Mouse (Mus musculus) neural tube, embryonic 14.5 days (tissue): ENCODE measurements at regions not wholly inside any gene's neighbourhood (a gene's known extent, or its start where the extent isn't known, plus 50 kb on each side); places are given as distances from the start of the nearest gene placed in this dataset.

Experiments
- ATAC-seq: fragments of 200-750 bp; cut with Nextera tagmentation; 2 replicates; pipeline ENCODE4 v1.8.0; 2017; ENCODE audit warnings: low read depth, mild to moderate bottlenecking, moderate TSS enrichment, moderate library complexity
- H3K27ac ChIP-seq: fragments of 300-500 bp; sonication (generic); 2 replicates; pipeline ENCODE4 v1.5.1; 2014; ENCODE audit warnings: low read depth, mild to moderate bottlenecking, control low read depth, low read length, moderate library complexity, mixed read lengths
- H3K27me3 ChIP-seq: fragments of 300-500 bp; sonication (generic); 2 replicates; pipeline ENCODE4 v1.6.1; 2014; ENCODE audit warnings: low read length; ENCODE audit not compliant: control insufficient read depth, insufficient read depth
- H3K36me3 ChIP-seq: fragments of 300-500 bp; sonication (generic); 2 replicates; pipeline ENCODE4 v1.6.1; 2014; ENCODE audit warnings: low read length, mixed read lengths; ENCODE audit not compliant: control insufficient read depth, insufficient read depth
- H3K4me1 ChIP-seq: fragments of 300-500 bp; sonication (generic); 2 replicates; pipeline ENCODE4 v1.6.1; 2014; ENCODE audit warnings: low read length; ENCODE audit not compliant: control insufficient read depth, insufficient read depth
- H3K4me2 ChIP-seq: fragments of 300-500 bp; sonication (generic); 2 replicates; pipeline ENCODE4 v1.6.1; 2014; ENCODE audit warnings: mild to moderate bottlenecking, low read depth, low read length, control low read depth
- H3K4me3 ChIP-seq: fragments of 300-500 bp; sonication (generic); 2 replicates; pipeline ENCODE4 v1.5.1; 2014; ENCODE audit warnings: low read depth, low read length, control low read depth, mixed read lengths
- H3K9ac ChIP-seq: fragments of 300-500 bp; sonication (generic); replicated peaks from 2 replicates; pipeline ENCODE4 v1.6.1; 2014; ENCODE audit warnings: low read depth, mild to moderate bottlenecking, control low read depth, low read length, mixed read lengths
- H3K9me3 ChIP-seq: fragments of 300-500 bp; sonication (generic); 2 replicates; pipeline ENCODE4 v1.6.1; 2016; ENCODE audit warnings: low read length; ENCODE audit not compliant: control insufficient read depth
- WGBS: fragments of 180-500 bp; shearing (Covaris S2); extraction: QIAGEN DNeasy Blood & Tissue Kit; methylation state at CpG from one replicate; pipeline ENCODE4 v1.1.7; 2014; 5-methylcytosine and 5-hydroxymethylcytosine counted together

- WGBS: 87% methylated on average over 6 of the region's 6 CpGs
- no peak for ATAC-seq
- no peak overlapping the region for H3K9ac ChIP-seq
- no peaks in the 10 kb centered on the region for H3K4me1 ChIP-seq
- no peak overlapping the region for H3K4me2 ChIP-seq
- no peak overlapping the region for H3K4me3 ChIP-seq
- H3K27me3 ChIP-seq: no peaks in the 10 kb centered on the region
- no peak overlapping the region for H3K27ac ChIP-seq
- H3K36me3 ChIP-seq: no peaks in the 10 kb centered on the region
- H3K9me3 ChIP-seq: no peaks in the 10 kb centered on the region
Observed at GRCm38 (mm10) chr4:99544014-99544413, 112.1 kb upstream of the Foxd3 start.

- no peak overlapping the region for H3K4me2 ChIP-seq
- H3K27me3 ChIP-seq: no peaks in the 10 kb centered on the region
- no peak for ATAC-seq
- no peaks in the 10 kb centered on the region for H3K9me3 ChIP-seq
- H3K4me3 ChIP-seq: no peak overlapping the region
- no peak overlapping the region for H3K27ac ChIP-seq
- H3K36me3 ChIP-seq: no peaks in the 10 kb centered on the region
- 66% methylated on average over 3 of the region's 3 CpGs for WGBS
- H3K9ac ChIP-seq: no peak overlapping the region
- H3K4me1 ChIP-seq: no peaks in the 10 kb centered on the region
Observed at GRCm38 (mm10) chr4:99545742-99546141, 110.4 kb upstream of the Foxd3 start.

- no peaks in the 10 kb centered on the region for H3K36me3 ChIP-seq
- WGBS: 53% methylated on average over 5 of the region's 5 CpGs
- no peak for ATAC-seq
- H3K27me3 ChIP-seq: peaks cover 14% of the 10 kb centered on the region
- H3K4me3 ChIP-seq: no peak overlapping the region
- no peak overlapping the region for H3K4me2 ChIP-seq
- H3K27ac ChIP-seq: no peak overlapping the region
- H3K4me1 ChIP-seq: no peaks in the 10 kb centered on the region
- H3K9ac ChIP-seq: no peak overlapping the region
- no peaks in the 10 kb centered on the region; the same call in 1 of the 2 replicates for H3K9me3 ChIP-seq
Observed at GRCm38 (mm10) chr4:99557963-99558362, 98.1 kb upstream of the Foxd3 start.

- Histone ChIP-seq H3K27me3 (peaks cover 17% of the 10 kb centered on the region), H3K36me3 (no peaks in the 10 kb centered on the region), H3K9ac (no peak overlapping the region), H3K4me2 (no peak overlapping the region), H3K27ac (no peak overlapping the region), H3K4me1 (no peaks in the 10 kb centered on the region), H3K9me3 (no peaks in the 10 kb centered on the region; the same call in 1 of the 2 replicates), H3K4me3 (no peak overlapping the region)
- no peak for ATAC-seq
- WGBS: 39% methylated on average over 8 of the region's 8 CpGs
Observed at GRCm38 (mm10) chr4:99560604-99561003, 95.5 kb upstream of the Foxd3 start.

- peaks cover 17% of the 10 kb centered on the region for H3K27me3 ChIP-seq
- no peak overlapping the region for H3K9ac ChIP-seq
- no peak overlapping the region for H3K4me3 ChIP-seq
- WGBS: 9% methylated on average over 6 of the region's 6 CpGs
- H3K4me2 ChIP-seq: no peak overlapping the region
- no peaks in the 10 kb centered on the region; the same call in 1 of the 2 replicates for H3K9me3 ChIP-seq
- no peak overlapping the region for H3K27ac ChIP-seq
- ATAC-seq: no peak
- H3K4me1 ChIP-seq: no peaks in the 10 kb centered on the region
- no peaks in the 10 kb centered on the region for H3K36me3 ChIP-seq
Observed at GRCm38 (mm10) chr4:99561506-99561937, 94.6 kb upstream of the Foxd3 start.

- H3K4me1 ChIP-seq: no peaks in the 10 kb centered on the region
- ATAC-seq: no peak
- WGBS: 89% methylated on average over 9 of the region's 9 CpGs
- no peak overlapping the region for H3K4me2 ChIP-seq
- H3K4me3 ChIP-seq: no peak overlapping the region
- no peak overlapping the region for H3K9ac ChIP-seq
- peaks cover 12% of the 10 kb centered on the region for H3K27me3 ChIP-seq
- no peaks in the 10 kb centered on the region for H3K36me3 ChIP-seq
- H3K27ac ChIP-seq: no peak overlapping the region
- H3K9me3 ChIP-seq: no peaks in the 10 kb centered on the region
Observed at GRCm38 (mm10) chr4:99565401-99565800, 90.7 kb upstream of the Foxd3 start.

GRCm38 (mm10) chr4:99572841-99573642 is 83.1 kb upstream of the Foxd3 start:
- WGBS: under 1% methylated on average over 33 of the region's 33 CpGs
- Histone ChIP-seq H3K36me3 (no peaks in the 10 kb centered on the region), H3K4me1 (peaks cover 9% of the 10 kb centered on the region; the same call in 1 of the 2 replicates), H3K27me3 (peaks cover 10% of the 10 kb centered on the region; the same call in 1 of the 2 replicates), H3K9me3 (no peaks in the 10 kb centered on the region), H3K27ac (0 out of 2 replicates have a peak overlapping the region, but pooled peaks have one; percentile 4), H3K9ac (peak overlapping the region; percentile 44; the same call in 1 of the 2 replicates), H3K4me2 (peak overlapping the region; percentile 55), H3K4me3 (peak overlapping the region; percentile 26)
- peak; percentile 83 for ATAC-seq

- no peaks in the 10 kb centered on the region for H3K36me3 ChIP-seq
- peaks cover 10% of the 10 kb centered on the region; the same call in 1 of the 2 replicates for H3K27me3 ChIP-seq
- no peak overlapping the region for H3K4me2 ChIP-seq
- H3K9ac ChIP-seq: no peak overlapping the region
- H3K27ac ChIP-seq: no peak overlapping the region
- ATAC-seq: peak; percentile 67; the same call in 1 of the 2 replicates
- WGBS: 9% methylated on average over 11 of the region's 11 CpGs
- no peak overlapping the region for H3K4me3 ChIP-seq
- no peaks in the 10 kb centered on the region for H3K9me3 ChIP-seq
- peaks cover 9% of the 10 kb centered on the region; the same call in 1 of the 2 replicates for H3K4me1 ChIP-seq
Observed at GRCm38 (mm10) chr4:99574021-99574531, 82.0 kb upstream of the Foxd3 start.

- no peaks in the 10 kb centered on the region for H3K36me3 ChIP-seq
- H3K27ac ChIP-seq: no peak overlapping the region
- H3K4me2 ChIP-seq: no peak overlapping the region
- H3K4me1 ChIP-seq: peaks cover 9% of the 10 kb centered on the region; the same call in 1 of the 2 replicates
- peak; percentile 50; the same call in 1 of the 2 replicates for ATAC-seq
- H3K9ac ChIP-seq: no peak overlapping the region
- WGBS: 19% methylated on average over 4 of the region's 4 CpGs
- no peak overlapping the region for H3K4me3 ChIP-seq
- no peaks in the 10 kb centered on the region for H3K9me3 ChIP-seq
- peaks cover 10% of the 10 kb centered on the region; the same call in 1 of the 2 replicates for H3K27me3 ChIP-seq
Observed at GRCm38 (mm10) chr4:99574984-99575383, 81.1 kb upstream of the Foxd3 start.
